Mouse (Mus musculus): ENCODE measurements at regions not wholly inside any gene's neighbourhood (a gene's known extent, or its start where the extent isn't known, plus 50 kb on each side); places are given as distances from the start of the nearest gene placed in this dataset.

GRCm38 (mm10) chr4:31493087-31493511 lies 470.8 kb upstream of the Map3k7 start:
- no peak for DNase-seq (ENCODE audit: low read depth)

GRCm38 (mm10) chr4:31499888-31500287 lies 464.0 kb upstream of the Map3k7 start:
- DNase-seq (ENCODE audit: low read depth) = no peak

GRCm38 (mm10) chr4:31500432-31500831 lies 463.5 kb upstream of the Map3k7 start:
- no peak for DNase-seq (ENCODE audit: low read depth)

- peak; percentile 81 for DNase-seq (ENCODE audit: low read depth)
Observed at GRCm38 (mm10) chr4:31525638-31526207, 438.2 kb upstream of the Map3k7 start.

- DNase-seq (ENCODE audit: low read depth) = no peak
Observed at GRCm38 (mm10) chr4:31536811-31537210, 427.1 kb upstream of the Map3k7 start.

- DNase-seq (ENCODE audit: low read depth) = no peak
Observed at GRCm38 (mm10) chr4:31553780-31554394, 410.0 kb upstream of the Map3k7 start.

- no peak for DNase-seq (ENCODE audit: low read depth)
Observed at GRCm38 (mm10) chr4:31555077-31555476, 408.8 kb upstream of the Map3k7 start.

- no peak for DNase-seq (ENCODE audit: low read depth)
Observed at GRCm38 (mm10) chr4:31557261-31557660, 406.6 kb upstream of the Map3k7 start.

GRCm38 (mm10) chr4:31560305-31560704 lies 403.6 kb upstream of the Map3k7 start:
- no peak for DNase-seq (ENCODE audit: low read depth)

- no peak for DNase-seq (ENCODE audit: low read depth)
Observed at GRCm38 (mm10) chr4:31561183-31561582, 402.7 kb upstream of the Map3k7 start.

- DNase-seq (ENCODE audit: low read depth) = peak; percentile 69
Observed at GRCm38 (mm10) chr4:31561823-31562222, 402.1 kb upstream of the Map3k7 start.

GRCm38 (mm10) chr4:31566158-31566557 lies 397.7 kb upstream of the Map3k7 start:
- no peak for DNase-seq (ENCODE audit: low read depth)

- DNase-seq (ENCODE audit: low read depth) = no peak
Observed at GRCm38 (mm10) chr4:31566834-31567233, 397.1 kb upstream of the Map3k7 start.

GRCm38 (mm10) chr4:31569687-31570086 lies 394.2 kb upstream of the Map3k7 start:
- DNase-seq (ENCODE audit: low read depth) = no peak

- DNase-seq (ENCODE audit: low read depth) = no peak
Observed at GRCm38 (mm10) chr4:31576982-31577579, 386.8 kb upstream of the Map3k7 start.

- DNase-seq (ENCODE audit: low read depth) = no peak
Observed at GRCm38 (mm10) chr4:31583495-31583894, 380.4 kb upstream of the Map3k7 start.

GRCm38 (mm10) chr4:31584171-31584570 lies 379.7 kb upstream of the Map3k7 start:
- no peak for DNase-seq (ENCODE audit: low read depth)

- no peak for DNase-seq (ENCODE audit: low read depth)
Observed at GRCm38 (mm10) chr4:31594089-31594488, 369.8 kb upstream of the Map3k7 start.

GRCm38 (mm10) chr4:31601536-31601935 lies 362.4 kb upstream of the Map3k7 start:
- no peak for DNase-seq (ENCODE audit: low read depth)

- no peak for DNase-seq (ENCODE audit: low read depth)
Observed at GRCm38 (mm10) chr4:31603776-31604175, 360.1 kb upstream of the Map3k7 start.

- no peak for DNase-seq (ENCODE audit: low read depth)
Observed at GRCm38 (mm10) chr4:31608811-31609210, 355.1 kb upstream of the Map3k7 start.

- DNase-seq (ENCODE audit: low read depth) = peak; percentile 75
Observed at GRCm38 (mm10) chr4:31609559-31609958, 354.3 kb upstream of the Map3k7 start.

GRCm38 (mm10) chr4:31612147-31612824 lies 351.6 kb upstream of the Map3k7 start:
- DNase-seq (ENCODE audit: low read depth) = no peak

Measured in NIH3T3 (cell line).